Mouse (Mus musculus) CH12.LX (cell line): ENCODE measurements around the gene Eif3c. TPM values are rescaled to one million over a fixed set of nuclear protein-coding genes. Genes with fewer than 3 reads are reported as not detected.

Experiments
- DNase-seq: peaks from one replicate; pipeline ENCODE4 v3.0.0-alpha.2; 2013; ENCODE audit errors: extremely low read depth
- H3K27ac ChIP-seq: 2 replicates; pipeline ENCODE4 v1.5.1; 2012; ENCODE audit warnings: low read depth, mild to moderate bottlenecking, control low read depth, moderate library complexity; ENCODE audit not compliant: insufficient read depth
- H3K27me3 ChIP-seq: replicated peaks from 2 replicates; pipeline ENCODE3; 2012; ENCODE audit warnings: inconsistent platforms
- H3K36me3 ChIP-seq, 2 experiments: replicated peaks in 1 of 2; 2 replicates each; pipeline versions ENCODE3 to v1.6.1; 2012; ENCODE audit warnings: inconsistent platforms in 1 of 2, low read length in 1 of 2, mild to moderate bottlenecking in 1 of 2, mixed read lengths in 1 of 2, moderate library complexity in 1 of 2; ENCODE audit not compliant: control insufficient read depth in 1 of 2, insufficient read depth in 1 of 2
- H3K4me1 ChIP-seq, 2 experiments: 2 replicates each; pipeline ENCODE4 v1.6.1; 2012; ENCODE audit warnings: inconsistent platforms in 1 of 2, moderate library complexity in 1 of 2; ENCODE audit not compliant: insufficient read depth in 2 of 2, control insufficient read depth in 1 of 2
- H3K4me2 ChIP-seq: 2 replicates; pipeline ENCODE4 v1.6.1; 2012; ENCODE audit warnings: low read depth, mild to moderate bottlenecking, control low read depth; ENCODE audit not compliant: poor library complexity, insufficient read depth, severe bottlenecking
- H3K4me3 ChIP-seq, 3 experiments: fragments of 150-350 bp in 1 of 3; sonication (generic) in 1 of 3; replicated peaks in 1 of 3; 2 replicates each; pipeline versions ENCODE3 to v1.5.1; 2011 to 2012; ENCODE audit warnings: low read depth in 2 of 3, low read length in 2 of 3, mild to moderate bottlenecking in 2 of 3, moderate library complexity in 2 of 3, control low read depth in 1 of 3, improper control_type of control experiment in 1 of 3, inconsistent platforms in 1 of 3, mixed read lengths in 1 of 3; ENCODE audit not compliant: poor library complexity in 1 of 3
- H3K79me2 ChIP-seq: replicated peaks from 2 replicates; pipeline ENCODE4 v1.6.1; 2012; ENCODE audit warnings: mild to moderate bottlenecking, moderate library complexity; ENCODE audit not compliant: control insufficient read depth, poor library complexity, insufficient read depth, severe bottlenecking; ENCODE audit errors: extremely low read depth
- H3K9ac ChIP-seq: 2 replicates; pipeline ENCODE4 v1.6.1; 2012; ENCODE audit warnings: low read depth, mild to moderate bottlenecking, control low read depth, moderate library complexity; ENCODE audit not compliant: insufficient read depth
- H3K9me3 ChIP-seq: replicated peaks from 2 replicates; pipeline ENCODE3; 2012; ENCODE audit warnings: low read length, inconsistent platforms, mixed read lengths
- BHLHE40 ChIP-seq: IDR thresholded peaks from 2 replicates; pipeline ENCODE4 v1.6.1; 2011; ENCODE audit warnings: mild to moderate bottlenecking, low read depth, low read length, improper control_type of control experiment
- CHD2 ChIP-seq: IDR thresholded peaks from 2 replicates; pipeline ENCODE4 v1.6.1; 2011; ENCODE audit warnings: low read length, improper control_type of control experiment
- CTCF ChIP-seq, 2 experiments: IDR thresholded peaks in 1 of 2; conservative IDR thresholded peaks in 1 of 2; 2 replicates each; pipeline ENCODE4 v1.5.1; 2011 to 2012; ENCODE audit warnings: low read depth in 2 of 2, low read length in 2 of 2, improper control_type of control experiment in 1 of 2, inconsistent platforms in 1 of 2, mild to moderate bottlenecking in 1 of 2, moderate library complexity in 1 of 2
- EP300 ChIP-seq: IDR thresholded peaks from 2 replicates; pipeline ENCODE4 v1.6.1; 2011; ENCODE audit warnings: low read length, improper control_type of control experiment
- ETS1 ChIP-seq: conservative IDR thresholded peaks from 2 replicates; pipeline ENCODE4 v1.6.1; 2012; ENCODE audit warnings: low read depth, mild to moderate bottlenecking, inconsistent platforms, low read length, improper control_type of control experiment, moderate library complexity
- HCFC1 ChIP-seq: IDR thresholded peaks from 2 replicates; pipeline ENCODE4 v1.6.1; 2012; ENCODE audit warnings: low read depth, mild to moderate bottlenecking, inconsistent platforms, low read length, improper control_type of control experiment
- IRF4 ChIP-seq: IDR thresholded peaks from 2 replicates; pipeline ENCODE4 v1.6.1; 2014; ENCODE audit warnings: low read depth, mild to moderate bottlenecking, inconsistent platforms, low read length, improper control_type of control experiment
- KAT2A ChIP-seq: IDR thresholded peaks from 2 replicates; pipeline ENCODE4 v1.6.1; 2012; ENCODE audit warnings: low read length, improper control_type of control experiment, inconsistent platforms; ENCODE audit not compliant: insufficient replicate concordance
- MAFK ChIP-seq: IDR thresholded peaks from 2 replicates; pipeline ENCODE4 v1.6.1; 2011; ENCODE audit warnings: low read length, improper control_type of control experiment; ENCODE audit not compliant: insufficient replicate concordance
- MAX ChIP-seq: IDR thresholded peaks from 2 replicates; pipeline ENCODE4 v1.6.1; 2011; ENCODE audit warnings: low read length, improper control_type of control experiment
- MAZ ChIP-seq: IDR thresholded peaks from 2 replicates; pipeline ENCODE4 v1.6.1; 2012; ENCODE audit warnings: low read depth, mild to moderate bottlenecking, inconsistent platforms, low read length, improper control_type of control experiment, moderate library complexity
- MEF2A ChIP-seq: IDR thresholded peaks from 2 replicates; pipeline ENCODE4 v1.6.1; 2014; ENCODE audit warnings: low read depth, mild to moderate bottlenecking, inconsistent platforms, low read length, improper control_type of control experiment, borderline replicate concordance
- MXI1 ChIP-seq: IDR thresholded peaks from 2 replicates; pipeline ENCODE4 v1.6.1; 2011; ENCODE audit warnings: mild to moderate bottlenecking, low read depth, low read length, improper control_type of control experiment
- MYC ChIP-seq: IDR thresholded peaks from 2 replicates; pipeline ENCODE4 v1.6.1; 2011; ENCODE audit warnings: low read depth, mild to moderate bottlenecking, improper control_type of control experiment, low read length
- NRF1 ChIP-seq: IDR thresholded peaks from 2 replicates; pipeline ENCODE4 v1.6.1; 2014; ENCODE audit warnings: low read depth, mild to moderate bottlenecking, inconsistent platforms, low read length, improper control_type of control experiment, moderate library complexity
- PAX5 ChIP-seq: IDR thresholded peaks from 2 replicates; pipeline ENCODE4 v1.6.1; 2012; ENCODE audit warnings: low read length, inconsistent platforms, mixed read lengths
- POLR2A ChIP-seq: IDR thresholded peaks from 2 replicates; pipeline ENCODE4 v1.6.1; 2011; ENCODE audit warnings: low read depth, mild to moderate bottlenecking, improper control_type of control experiment, low read length
- POLR2AphosphoS2 ChIP-seq: IDR thresholded peaks from 2 replicates; pipeline ENCODE4 v1.6.1; 2011; ENCODE audit warnings: low read depth, low read length, improper control_type of control experiment
- RAD21 ChIP-seq: IDR thresholded peaks from 2 replicates; pipeline ENCODE4 v1.6.1; 2011; ENCODE audit warnings: low read depth, mild to moderate bottlenecking, low read length, improper control_type of control experiment, moderate library complexity
- RCOR1 ChIP-seq: conservative IDR thresholded peaks from 2 replicates; pipeline ENCODE4 v1.6.1; 2012; ENCODE audit warnings: low read depth, mild to moderate bottlenecking, inconsistent platforms, low read length, improper control_type of control experiment
- SIN3A ChIP-seq: IDR thresholded peaks from 2 replicates; pipeline ENCODE4 v1.6.1; 2012; ENCODE audit warnings: low read length, improper control_type of control experiment, inconsistent platforms
- TBP ChIP-seq: conservative IDR thresholded peaks from 2 replicates; pipeline ENCODE4 v1.6.1; 2011; ENCODE audit warnings: low read depth, low read length, improper control_type of control experiment
- TCF12 ChIP-seq: IDR thresholded peaks from 2 replicates; pipeline ENCODE4 v1.6.1; 2014; ENCODE audit warnings: low read depth, mild to moderate bottlenecking, inconsistent platforms, low read length, improper control_type of control experiment
- USF1 ChIP-seq: IDR thresholded peaks from 2 replicates; pipeline ENCODE4 v1.6.1; 2014; ENCODE audit warnings: low read depth, mild to moderate bottlenecking, inconsistent platforms, low read length, improper control_type of control experiment
- ZC3H11A ChIP-seq: IDR thresholded peaks from 2 replicates; pipeline ENCODE4 v1.6.1; 2012; ENCODE audit warnings: low read depth, mild to moderate bottlenecking, inconsistent platforms, low read length, improper control_type of control experiment
- ZKSCAN1 ChIP-seq: IDR thresholded peaks from 2 replicates; pipeline ENCODE4 v1.6.1; 2012; ENCODE audit warnings: low read depth, inconsistent platforms, low read length, improper control_type of control experiment, borderline replicate concordance
- ZMIZ1 ChIP-seq: IDR thresholded peaks from 2 replicates; pipeline ENCODE4 v1.6.1; 2012; ENCODE audit warnings: low read depth, mild to moderate bottlenecking, inconsistent platforms, low read length, improper control_type of control experiment
- ZNF384 ChIP-seq: IDR thresholded peaks from 2 replicates; pipeline ENCODE4 v1.6.1; 2012; ENCODE audit warnings: low read depth, low read length, improper control_type of control experiment, inconsistent platforms
- dilution Hi-C: fragments of 300-500 bp; cut with MboI; formaldehyde crosslinking; loops from 2 replicates; pipeline ENCODE4 v1.14.3; 2020; ENCODE audit warnings: low sequenced_read_pairs; ENCODE audit not compliant: extremely low pct_unique_long_range_greater_than_20kb, extremely low pct_ligation_motif_present
- in situ Hi-C: fragments of 300-500 bp; cut with MboI; formaldehyde crosslinking; loops from 3 replicates; pipeline ENCODE4 v1.14.3; 2019; ENCODE audit warnings: low sequenced_read_pairs, low pct_ligation_motif_present, low pct_unique_long_range_greater_than_20kb, mixed read lengths
- polyA plus RNA-seq: library from polyadenylated mRNA; unstranded; fragments of >175 nt; gene quantifications from 2 replicates; pipeline ENCODE4 v1.2.1, GENCODE M21; 2012; ENCODE audit warnings: low read depth; ENCODE audit not compliant: insufficient read length
- total RNA-seq, 2 experiments: library from RNA; depleted of rRNA; stranded (reverse); fragments of 300-350 nt in 1 of 2; fragments of >200 nt in 1 of 2; gene quantifications; 2 replicates each; pipeline ENCODE4 v1.2.3; 2012 to 2014

Eif3c gene
- total and polyA plus RNA-seq, 3 experiments: 202 to 348 (median 276) TPM

DNA sequence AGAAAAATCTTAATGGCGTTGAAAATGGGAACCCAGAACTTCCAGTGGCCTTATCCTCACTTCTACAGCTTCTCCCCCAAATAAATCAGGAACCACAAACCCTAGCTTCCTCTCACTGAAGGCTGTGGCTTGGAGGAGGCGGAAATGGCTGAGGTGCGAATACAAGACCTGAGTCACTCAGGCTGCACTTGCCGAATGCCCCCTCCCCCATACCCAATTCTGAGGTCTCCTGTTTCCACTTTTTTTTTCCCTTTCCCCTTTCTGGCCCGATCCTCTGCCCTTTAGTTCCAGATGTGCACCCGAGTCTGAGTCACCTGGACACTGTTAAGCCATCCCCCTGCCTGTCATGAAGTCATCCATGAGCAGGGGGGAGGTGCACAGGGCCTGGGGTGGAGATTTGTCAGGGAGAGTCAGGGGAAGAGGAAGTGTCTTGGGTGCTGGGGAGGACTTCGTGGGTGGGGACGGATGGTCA is 18.3 kb upstream of the Eif3c start, which contains the start of gene Apobr (continued):
- TF ChIP-seq USF1 (no peak), HCFC1 (peak; percentile 30), RAD21 (no peak), MXI1 (peak; percentile 67; the same call in 1 of the 2 replicates), NRF1 (no peak)

DNA sequence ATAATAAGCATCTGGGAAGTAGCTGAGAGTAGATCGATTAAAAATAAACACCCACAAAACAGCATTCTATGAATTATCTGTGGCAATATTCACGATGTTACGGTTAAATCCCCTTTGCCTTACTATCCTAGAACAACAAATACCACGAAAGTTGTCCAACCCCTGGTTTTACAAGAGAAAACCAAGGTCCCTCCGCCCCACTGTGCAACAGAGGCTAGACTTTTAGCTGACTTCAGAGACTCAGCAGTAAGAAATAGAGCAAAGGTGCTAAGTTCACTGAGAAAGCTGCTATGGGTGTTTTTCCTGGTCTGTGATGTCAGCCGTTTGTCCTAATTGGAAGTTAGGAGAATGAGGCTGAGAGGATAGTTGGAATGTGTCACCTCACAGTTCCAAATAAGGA is 17.6 kb upstream of the Eif3c start:
- Histone ChIP-seq H3K79me2 (no peaks in the 10 kb centered on the region), H3K9me3 (no peaks in the 10 kb centered on the region), H3K27ac (no peak overlapping the region), H3K4me1 (peaks cover 9 to 33% of the 10 kb centered on the region in 2 experiments; a peak in 3 of 4 replicates), H3K4me3 (peak overlapping the region; percentile 57 to 78 (median 59)), H3K9ac (peak overlapping the region; percentile 65), H3K27me3 (no peaks in the 10 kb centered on the region), H3K36me3 (peaks cover 12 to 50% of the 10 kb centered on the region in 2 experiments), H3K4me2 (peak overlapping the region; percentile 3)
- in situ Hi-C loops (loop anchor here (5.0 kb wide), 1 partner anchor 39 kb away; no protein-coding TSS in a partner anchor), dilution Hi-C loops (no loop called here)
- TF ChIP-seq SIN3A: no peak
- TF ChIP-seq MAFK: no peak
- no peak for TF ChIP-seq EP300
- TF ChIP-seq MEF2A: no peak
- no peak for TF ChIP-seq TCF12
- no peak for TF ChIP-seq IRF4
- TF ChIP-seq ZKSCAN1: no peak
- no peak for TF ChIP-seq CHD2
- no peak for TF ChIP-seq TBP
- no peak for TF ChIP-seq ZMIZ1
- no peak for TF ChIP-seq POLR2AphosphoS2
- no peak for TF ChIP-seq PAX5
- TF ChIP-seq ETS1: no peak
- TF ChIP-seq ZNF384: no peak
- no peak for DNase-seq

- H3K9me3 ChIP-seq: no peaks in the 10 kb centered on the region
- in situ Hi-C loops (loop anchor here (5.0 kb wide), 1 partner anchor 39 kb away; no protein-coding TSS in a partner anchor), dilution Hi-C loops (no loop called here)
- peak overlapping the region; percentile 57 to 78 (median 59) for H3K4me3 ChIP-seq
- H3K4me2 ChIP-seq: peak overlapping the region; percentile 3
- H3K27me3 ChIP-seq: no peaks in the 10 kb centered on the region
- H3K9ac ChIP-seq: peak overlapping the region; percentile 65
- no peak overlapping the region for H3K27ac ChIP-seq
- peak; percentile 80 for DNase-seq
- peaks cover 17 to 50% of the 10 kb centered on the region in 2 experiments for H3K36me3 ChIP-seq
- no peaks in the 10 kb centered on the region for H3K79me2 ChIP-seq
- peaks cover 9 to 33% of the 10 kb centered on the region in 2 experiments; a peak in 3 of 4 replicates for H3K4me1 ChIP-seq
- TF ChIP-seq MAFK: no peak
- no peak for TF ChIP-seq ZNF384
- no peak for TF ChIP-seq ZKSCAN1
- no peak for TF ChIP-seq RAD21
- peak; percentile 98 for TF ChIP-seq BHLHE40
- no peak for TF ChIP-seq CTCF (conservative IDR thresholded peaks at IDR 0.05 in 1 of 2, IDR thresholded peaks at IDR 0.05 in 1 of 2; ENCODE audit: low read depth in 2 of 2, low read length in 2 of 2)
- peak; percentile 76 for TF ChIP-seq RCOR1
- peak; percentile 95 for TF ChIP-seq USF1
- TF ChIP-seq HCFC1: peak; percentile 83
- no peak for TF ChIP-seq POLR2AphosphoS2
- peak; percentile 96 for TF ChIP-seq MAX
- peak; percentile 79 for TF ChIP-seq NRF1
- TF ChIP-seq MXI1: no peak
- TF ChIP-seq POLR2A: peak; percentile 54
- no peak for TF ChIP-seq MEF2A
- 0 out of 2 replicates have a peak, but pooled peaks have one; percentile 53 for TF ChIP-seq MAZ
- no peak for TF ChIP-seq ZC3H11A
- peak; percentile 74 for TF ChIP-seq SIN3A
- TF ChIP-seq KAT2A: peak; percentile 34; the same call in 1 of the 2 replicates
- TF ChIP-seq PAX5: no peak
- TF ChIP-seq MYC: peak; percentile 77
- TF ChIP-seq CHD2: no peak
Observed at GRCm38 (mm10) chr7:126583251-126583709, 17.1 kb upstream of the Eif3c start.
